Mouse (Mus musculus): ENCODE measurements around the gene Tmem255b.
A peak's percentile ranks its signal among the peaks of the same experiment; 100 is the strongest.

Tmem255b gene

GRCm38 (mm10) chr8:13446456-13446855, 11.5 kb downstream of the Tmem255b start:
- DNase-seq (ENCODE audit: extremely low spot score, low read depth, low spot score) = no peak

GRCm38 (mm10) chr8:13448145-13448544, 13.2 kb downstream of the Tmem255b start:
- peak; percentile 20 for DNase-seq (ENCODE audit: extremely low spot score, low read depth, low spot score)

GRCm38 (mm10) chr8:13451747-13452277, 16.8 kb downstream of the Tmem255b start:
- DNase-seq (ENCODE audit: extremely low spot score, low read depth, low spot score) = no peak

GRCm38 (mm10) chr8:13454341-13455113, 19.5 kb downstream of the Tmem255b start:
- no peak for DNase-seq (ENCODE audit: extremely low spot score, low read depth, low spot score)

GRCm38 (mm10) chr8:13455295-13455694, 20.3 kb downstream of the Tmem255b start:
- no peak for DNase-seq (ENCODE audit: extremely low spot score, low read depth, low spot score)

GRCm38 (mm10) chr8:13459431-13459830, 24.4 kb downstream of the Tmem255b start:
- DNase-seq (ENCODE audit: extremely low spot score, low read depth, low spot score) = no peak

- DNase-seq (ENCODE audit: extremely low spot score, low read depth, low spot score) = no peak
Observed at GRCm38 (mm10) chr8:13461085-13461765, 26.2 kb downstream of the Tmem255b start.

- no peak for DNase-seq (ENCODE audit: extremely low spot score, low read depth, low spot score)
Observed at GRCm38 (mm10) chr8:13461843-13462242, 26.9 kb downstream of the Tmem255b start.

- DNase-seq (ENCODE audit: extremely low spot score, low read depth, low spot score) = no peak
Observed at GRCm38 (mm10) chr8:13462392-13462791, 27.4 kb downstream of the Tmem255b start.

- DNase-seq (ENCODE audit: extremely low spot score, low read depth, low spot score) = no peak
Observed at GRCm38 (mm10) chr8:13465324-13465723, 30.3 kb downstream of the Tmem255b start.

- DNase-seq (ENCODE audit: extremely low spot score, low read depth, low spot score) = no peak
Observed at GRCm38 (mm10) chr8:13466989-13467388, 32.0 kb downstream of the Tmem255b start.

GRCm38 (mm10) chr8:13468737-13469136, 33.7 kb downstream of the Tmem255b start:
- DNase-seq (ENCODE audit: extremely low spot score, low read depth, low spot score) = no peak

GRCm38 (mm10) chr8:13471484-13471883, 36.5 kb downstream of the Tmem255b start:
- no peak for DNase-seq (ENCODE audit: extremely low spot score, low read depth, low spot score)

- DNase-seq (ENCODE audit: extremely low spot score, low read depth, low spot score) = no peak
Observed at GRCm38 (mm10) chr8:13472284-13472683, 37.3 kb downstream of the Tmem255b start.

- DNase-seq (ENCODE audit: extremely low spot score, low read depth, low spot score) = no peak
Observed at GRCm38 (mm10) chr8:13475892-13476291, 40.9 kb downstream of the Tmem255b start.

- DNase-seq (ENCODE audit: extremely low spot score, low read depth, low spot score) = no peak
Observed at GRCm38 (mm10) chr8:13481089-13481554, 46.1 kb downstream of the Tmem255b start.

GRCm38 (mm10) chr8:13481596-13481995, 46.6 kb downstream of the Tmem255b start:
- no peak for DNase-seq (ENCODE audit: extremely low spot score, low read depth, low spot score)

GRCm38 (mm10) chr8:13482101-13482801, 47.3 kb downstream of the Tmem255b start:
- DNase-seq (ENCODE audit: extremely low spot score, low read depth, low spot score) = no peak

- DNase-seq (ENCODE audit: extremely low spot score, low read depth, low spot score) = no peak
Observed at GRCm38 (mm10) chr8:13483191-13483590, 48.2 kb downstream of the Tmem255b start.

GRCm38 (mm10) chr8:13489351-13489750, 54.4 kb downstream of the Tmem255b start:
- no peak for DNase-seq (ENCODE audit: extremely low spot score, low read depth, low spot score)
